In the genomic region with DNA sequence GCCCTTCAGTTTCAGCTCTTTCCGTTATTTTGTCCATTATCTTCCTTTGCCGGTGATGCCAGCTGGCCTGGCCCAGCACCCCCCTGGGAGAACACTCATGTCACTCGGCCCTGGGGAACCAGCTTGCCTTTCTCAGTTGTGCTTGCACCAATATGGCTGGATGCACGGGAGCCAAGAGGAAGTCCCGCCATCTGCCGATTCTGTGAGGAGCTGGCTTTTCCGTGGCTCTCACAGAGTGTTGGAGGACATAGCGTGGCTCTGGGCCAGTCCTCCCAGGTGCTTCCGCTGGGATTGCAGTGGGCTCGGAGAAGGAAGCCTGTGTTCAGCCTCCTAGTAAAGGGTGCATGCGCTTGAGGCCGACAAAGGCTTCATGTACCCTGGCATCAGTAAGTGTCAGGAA, we compare ENCODE assay signal across 10 mouse cellular contexts. TPM values are rescaled to one million over a fixed set of nuclear protein-coding genes. Genes with fewer than 3 reads are reported as not detected.
DNase-seq lines count a peak whose midpoint lies in the region; ATAC-seq and TF ChIP-seq lines count a peak whose summit lies in the region.
"Had no signal": no experiment of that assay in that cellular context is flagged by ENCODE, and none has a peak within 500 bp of the region (broad histone marks: within the 10 kb centered on the region; RNA-seq: fewer than 3 reads in every experiment).

No protein-coding gene starts in this region.

- H3K36me3 ChIP-seq in forebrain, embryonic 15.5 days: no peaks in the 10 kb centered on the region
- no peaks in the 10 kb centered on the region for H3K36me3 ChIP-seq in forebrain, embryonic 10.5 days (replicated peaks)
- no peaks in the 10 kb centered on the region for H3K36me3 ChIP-seq in neural tube, embryonic 15.5 days
- H3K36me3 ChIP-seq: heart, embryonic 13.5 days; liver, embryonic 13.5 days had no signal

- TF ChIP-seq CTCF in layer of hippocampus, adult 2 months (conservative IDR thresholded peaks at IDR 0.05): no peak

- H3K4me1 ChIP-seq in forebrain, embryonic 15.5 days: peaks cover 24% of the 10 kb centered on the region
- H3K4me1 ChIP-seq in forebrain, embryonic 10.5 days: peaks cover 12% of the 10 kb centered on the region; the same call in 1 of the 2 replicates
- peaks cover 13% of the 10 kb centered on the region; the same call in 1 of the 2 replicates for H3K4me1 ChIP-seq in neural tube, embryonic 15.5 days

- no peak for DNase-seq in forebrain, embryonic 10.5 days (ENCODE audit: extremely low spot score, low spot score)
- DNase-seq in cerebellum, postnatal 4 days (ENCODE audit: low spot score in 2 of 2): peak; percentile 48 to 81
- peak; percentile 78 to 83 for DNase-seq in layer of hippocampus, adult 2 months (ENCODE audit: low spot score in 2 of 2)
- no peak for DNase-seq in retina, embryonic 14.5 days (ENCODE audit: low spot score)
- no peak for DNase-seq in thymus, postnatal 10 days (ENCODE audit: low spot score in 2 of 2)
- DNase-seq: liver, embryonic 13.5 days had no signal

- no peak overlapping the region for H3K4me3 ChIP-seq in forebrain, embryonic 15.5 days
- no peak overlapping the region for H3K4me3 ChIP-seq in forebrain, embryonic 10.5 days
- H3K4me3 ChIP-seq in layer of hippocampus, adult 2 months: peak overlapping the region; percentile 22
- H3K4me3 ChIP-seq in neural tube, embryonic 15.5 days (replicated peaks): no peak overlapping the region
- H3K4me3 ChIP-seq: heart, embryonic 13.5 days; liver, embryonic 13.5 days had no signal

- peak; percentile 88 for ATAC-seq in forebrain, embryonic 15.5 days (replicated peaks)
- no peak for ATAC-seq in neural tube, embryonic 15.5 days (ENCODE audit: low FRiP score)
- ATAC-seq in monocyte, adult 5-6 weeks (replicated peaks; ENCODE audit: insufficient number of reproducible peaks, low FRiP score, low TSS enrichment, poor library complexity, severe bottlenecking): no peak

- no peaks in the 10 kb centered on the region for H3K9me3 ChIP-seq in forebrain, embryonic 15.5 days
- H3K9me3 ChIP-seq in forebrain, embryonic 10.5 days: no peaks in the 10 kb centered on the region
- H3K9me3 ChIP-seq in neural tube, embryonic 15.5 days (replicated peaks): no peaks in the 10 kb centered on the region
- H3K9me3 ChIP-seq: heart, embryonic 13.5 days; liver, embryonic 13.5 days had no signal

- no peak overlapping the region for H3K9ac ChIP-seq in forebrain, embryonic 15.5 days (replicated peaks)
- H3K9ac ChIP-seq in neural tube, embryonic 15.5 days (replicated peaks): no peak overlapping the region
- H3K9ac ChIP-seq: heart, embryonic 13.5 days; liver, embryonic 13.5 days had no signal

- no peaks in the 10 kb centered on the region for H3K27me3 ChIP-seq in forebrain, embryonic 15.5 days
- no peaks in the 10 kb centered on the region for H3K27me3 ChIP-seq in forebrain, embryonic 10.5 days (ENCODE audit: poor library complexity, severe bottlenecking)
- no peaks in the 10 kb centered on the region for H3K27me3 ChIP-seq in neural tube, embryonic 15.5 days (replicated peaks)
- H3K27me3 ChIP-seq: heart, embryonic 13.5 days; liver, embryonic 13.5 days had no signal

- H3K4me2 ChIP-seq in forebrain, embryonic 15.5 days (replicated peaks): peak overlapping the region; percentile 22
- H3K4me2 ChIP-seq in neural tube, embryonic 15.5 days: peak overlapping the region; percentile 28
- H3K4me2 ChIP-seq: heart, embryonic 13.5 days; liver, embryonic 13.5 days had no signal

- peak overlapping the region; percentile 62 for H3K27ac ChIP-seq in forebrain, embryonic 15.5 days (replicated peaks)
- no peak overlapping the region for H3K27ac ChIP-seq in forebrain, embryonic 10.5 days
- peak overlapping the region; percentile 43; the same call in 1 of the 2 replicates for H3K27ac ChIP-seq in layer of hippocampus, adult 2 months
- no peak overlapping the region for H3K27ac ChIP-seq in neural tube, embryonic 15.5 days (replicated peaks)
- H3K27ac ChIP-seq: heart, embryonic 13.5 days; liver, embryonic 13.5 days had no signal

- 56% methylated on average over 12 of the region's 12 CpGs for WGBS in forebrain, embryonic 15.5 days
- 93% methylated on average over 12 of the region's 12 CpGs for WGBS in forebrain, embryonic 10.5 days
- WGBS in neural tube, embryonic 15.5 days: 54% methylated on average over 12 of the region's 12 CpGs

RNA-seq across cellular contexts. Expression of gene Cemip2, which starts 36.0 kb away (rescaled TPM):
- polyA plus RNA-seq in forebrain, embryonic 15.5 days (2015; fragmentation: Nextera tagmentation; extraction: Ambion mirVana): 39.3 and 43.0 TPM in 2 replicates
- polyA plus RNA-seq in forebrain, embryonic 10.5 days (2016; fragmentation: Nextera tagmentation; extraction: Ambion mirVana): 56.4 and 58.7 TPM in 2 replicates
- total RNA-seq in layer of hippocampus, adult 2 months (2021): 10 to 100 TPM; 13.3 TPM
- 16.0 and 16.9 TPM in 2 replicates for polyA plus RNA-seq in neural tube, embryonic 15.5 days (2015; fragmentation: Nextera tagmentation; extraction: Ambion mirVana)
- total RNA-seq in monocyte, adult 5-6 weeks (2017): 13.1 to 24.4 TPM (median 16.6 TPM) in 3 replicates

Comparison
In these comparisons a context has a peak if more than half of its experiments do, and no peak if none do; other contexts are left out.
1. H3K27ac ChIP-seq: peak in forebrain, embryonic 15.5 days (single experiment) and layer of hippocampus, adult 2 months (single experiment); none in forebrain, embryonic 10.5 days (single experiment) and neural tube, embryonic 15.5 days (single experiment).
2. DNase-seq: peak in cerebellum, postnatal 4 days (2 of 2) and layer of hippocampus, adult 2 months (2 of 2); none in forebrain, embryonic 10.5 days (single experiment), retina, embryonic 14.5 days (single experiment) and thymus, postnatal 10 days (0 of 2).